Mouse (Mus musculus): ENCODE measurements around the gene 4921524J17Rik.

Gene 4921524J17Rik

GRCm38 (mm10) chr8:85434817-85435216 lies 2.2 kb upstream of the 4921524J17Rik start:
- 86% methylated on average over 12 of the region's 12 CpGs for WGBS

- 1% methylated on average over 6 of the region's 6 CpGs for WGBS
Measured at GRCm38 (mm10) chr8:85433017-85433393, 372 bp upstream of the 4921524J17Rik start.

DNA sequence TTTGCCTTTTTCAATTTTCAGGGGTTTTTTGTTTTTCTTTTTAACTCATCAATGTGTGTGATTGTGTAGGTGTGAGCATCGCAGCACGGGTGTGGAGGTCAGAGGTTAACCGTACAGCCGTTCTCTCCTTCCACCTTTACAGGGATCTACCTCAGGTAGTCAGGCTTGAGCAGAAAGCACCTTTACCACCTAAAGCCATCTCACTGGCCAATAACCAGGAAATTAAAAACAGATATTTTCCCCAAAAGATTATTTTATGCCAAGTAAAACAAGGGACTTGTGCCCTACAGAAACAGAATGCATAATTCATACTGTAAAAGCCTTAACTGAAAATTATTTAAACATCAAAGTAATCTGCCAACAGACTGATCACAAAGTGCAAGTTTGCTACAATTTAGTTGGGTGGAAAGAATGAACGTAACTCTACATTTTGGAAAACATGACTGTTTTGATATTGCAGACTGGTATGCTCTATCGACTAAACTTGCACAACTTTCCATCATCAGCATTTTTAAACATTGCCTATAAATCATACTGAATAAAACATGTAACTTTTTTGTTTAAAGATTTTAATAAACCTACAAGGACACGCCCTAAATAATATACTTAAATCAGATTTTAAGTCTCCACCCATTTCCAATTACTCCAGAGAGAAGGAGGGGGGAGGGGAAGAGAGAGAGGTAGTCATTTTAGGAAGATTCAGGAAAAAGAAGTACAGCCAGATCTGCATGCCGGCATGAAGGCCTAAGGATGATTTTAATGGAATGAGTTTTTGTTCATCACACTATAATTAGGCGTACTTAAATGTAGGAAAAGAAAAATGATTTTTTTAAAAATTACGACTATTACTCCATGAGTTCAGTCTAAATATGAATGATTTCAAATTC lies 1.1 kb downstream of the 4921524J17Rik start:
- 14% methylated on average over 10 of the region's 10 CpGs for WGBS

DNA sequence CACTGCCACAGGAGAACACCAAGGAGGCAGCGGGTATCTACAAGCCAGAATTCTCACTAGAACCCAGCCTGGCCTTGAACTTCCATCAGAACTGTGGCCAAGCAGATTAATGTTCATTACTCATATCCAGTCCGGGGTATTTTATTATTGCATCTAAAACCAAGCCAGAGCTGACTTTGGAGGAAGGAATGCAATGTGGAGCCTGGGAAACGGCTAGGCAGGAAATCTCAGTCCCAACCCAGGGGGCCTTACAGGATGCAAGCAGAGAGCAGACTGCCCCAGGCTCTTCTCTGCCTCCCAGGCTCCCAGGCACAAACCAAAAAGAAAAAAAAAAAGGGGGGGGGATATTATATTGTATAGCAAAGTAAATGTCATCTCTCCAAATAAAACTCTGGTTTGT lies 1.8 kb downstream of the 4921524J17Rik start:
- 38% methylated on average over 3 of the region's 3 CpGs for WGBS

GRCm38 (mm10) chr8:85429219-85429618 lies 3.4 kb downstream of the 4921524J17Rik start:
- 35% methylated on average over 4 of the region's 4 CpGs for WGBS

DNA sequence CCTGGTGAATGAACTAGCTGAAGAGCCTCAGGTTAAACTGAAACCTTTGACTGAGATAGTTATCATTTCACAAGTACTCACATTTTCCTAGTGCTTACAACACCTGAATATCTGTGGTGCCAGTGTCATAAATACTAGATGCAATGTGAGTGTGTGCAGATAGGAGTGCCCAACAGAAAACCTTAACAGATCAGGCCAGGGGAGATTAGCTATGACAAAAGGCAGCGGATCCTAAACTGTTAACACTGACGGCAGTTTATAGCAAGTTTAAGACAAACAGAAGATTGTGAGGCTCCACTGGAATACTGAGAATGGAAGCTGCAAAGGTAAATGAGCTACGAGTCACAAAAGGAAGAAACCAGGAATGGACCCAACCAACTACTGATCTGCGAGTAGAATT lies 5.6 kb downstream of the 4921524J17Rik start:
- WGBS: 85% methylated on average over 4 of the region's 4 CpGs

DNA sequence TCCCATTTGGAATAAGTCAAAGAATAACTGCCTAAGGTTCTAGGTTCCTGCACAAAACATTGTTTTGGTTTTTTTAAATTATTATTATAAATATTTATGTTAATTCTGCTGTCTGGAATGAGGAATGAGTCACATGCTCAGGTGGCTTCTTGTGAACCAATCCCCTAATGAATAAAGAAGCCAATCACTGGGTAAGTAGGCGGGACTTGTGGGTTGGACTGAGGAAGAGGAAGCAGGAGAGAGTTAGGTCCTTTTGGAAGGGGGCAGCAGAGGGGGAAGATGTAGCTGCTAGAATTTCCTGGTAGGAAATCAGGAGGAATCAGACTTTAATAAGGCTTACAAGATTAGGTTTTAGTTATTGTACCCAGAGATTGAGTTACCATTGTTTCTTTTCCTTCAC lies 11.3 kb downstream of the 4921524J17Rik start:
- 98% methylated on average over 1 of the region's 1 CpGs for WGBS

GRCm38 (mm10) chr8:85408526-85408925 lies 24.1 kb downstream of the 4921524J17Rik start:
- WGBS: 78% methylated on average over 3 of the region's 3 CpGs

- 38% methylated on average over 7 of the region's 7 CpGs for WGBS
Measured at GRCm38 (mm10) chr8:85408053-85408505, 24.6 kb downstream of the 4921524J17Rik start.

DNA sequence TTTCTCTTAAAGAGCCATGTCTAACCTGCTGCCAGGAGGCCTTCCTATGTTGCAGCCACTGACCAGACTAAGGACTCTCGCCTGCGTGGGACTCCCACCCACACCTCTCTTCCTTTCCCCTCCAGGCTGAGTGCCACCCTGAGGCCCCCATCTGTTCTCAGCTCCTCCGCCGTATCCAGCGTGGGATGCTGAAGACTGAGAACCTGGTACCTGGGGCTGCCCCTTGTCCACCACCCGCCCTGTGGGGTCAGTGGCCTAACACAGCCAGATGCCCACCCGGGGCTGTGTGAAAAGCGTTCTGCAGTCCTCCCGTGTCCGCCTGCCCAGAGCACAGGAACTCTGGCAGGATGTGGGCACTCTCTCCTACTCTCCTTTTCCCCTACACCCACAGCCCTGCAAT lies 26.7 kb downstream of the 4921524J17Rik start:
- WGBS: 54% methylated on average over 10 of the region's 10 CpGs

DNA sequence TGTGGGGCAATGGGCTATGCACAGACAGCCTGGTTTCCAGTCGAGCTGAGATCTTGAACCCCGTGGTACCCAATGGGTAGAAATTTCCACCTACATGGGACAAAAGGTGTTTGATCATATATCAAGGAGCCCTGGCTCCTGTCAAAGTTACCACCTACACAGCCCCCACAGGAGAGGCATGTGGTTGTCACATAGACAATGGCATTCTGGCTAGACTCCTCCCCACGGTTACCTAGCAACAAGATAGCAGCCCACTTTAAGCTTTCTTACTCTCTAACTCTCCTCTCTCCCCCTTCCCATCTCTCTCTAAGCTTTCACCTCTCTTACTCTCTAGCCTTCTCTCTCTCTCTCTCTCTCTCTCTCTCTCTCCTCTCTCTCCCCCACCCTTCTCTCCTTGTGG lies 27.2 kb downstream of the 4921524J17Rik start:
- 55% methylated on average over 3 of the region's 3 CpGs for WGBS

DNA sequence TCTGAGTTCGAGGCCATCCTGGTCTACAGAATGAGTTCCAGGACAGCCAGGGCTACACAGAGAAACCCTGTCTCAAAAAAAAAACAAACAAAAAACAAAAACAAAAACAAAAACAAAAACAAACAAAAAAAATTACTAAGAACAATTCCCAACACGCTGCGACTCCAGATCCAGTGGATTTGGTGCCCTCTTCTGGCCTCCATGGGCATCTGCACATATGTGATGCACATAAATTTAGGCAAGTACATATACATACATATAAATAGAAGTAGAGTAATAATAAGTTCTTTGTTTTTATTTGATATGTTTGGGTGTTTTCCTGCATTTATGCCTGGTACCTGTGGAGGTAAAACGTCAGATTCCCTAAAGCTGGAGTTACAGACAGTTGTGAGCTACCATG lies 34.1 kb downstream of the 4921524J17Rik start:
- WGBS: 93% methylated on average over 4 of the region's 4 CpGs

- 53% methylated on average over 5 of the region's 5 CpGs for WGBS
Measured at GRCm38 (mm10) chr8:85397508-85397907, 35.1 kb downstream of the 4921524J17Rik start.

DNA sequence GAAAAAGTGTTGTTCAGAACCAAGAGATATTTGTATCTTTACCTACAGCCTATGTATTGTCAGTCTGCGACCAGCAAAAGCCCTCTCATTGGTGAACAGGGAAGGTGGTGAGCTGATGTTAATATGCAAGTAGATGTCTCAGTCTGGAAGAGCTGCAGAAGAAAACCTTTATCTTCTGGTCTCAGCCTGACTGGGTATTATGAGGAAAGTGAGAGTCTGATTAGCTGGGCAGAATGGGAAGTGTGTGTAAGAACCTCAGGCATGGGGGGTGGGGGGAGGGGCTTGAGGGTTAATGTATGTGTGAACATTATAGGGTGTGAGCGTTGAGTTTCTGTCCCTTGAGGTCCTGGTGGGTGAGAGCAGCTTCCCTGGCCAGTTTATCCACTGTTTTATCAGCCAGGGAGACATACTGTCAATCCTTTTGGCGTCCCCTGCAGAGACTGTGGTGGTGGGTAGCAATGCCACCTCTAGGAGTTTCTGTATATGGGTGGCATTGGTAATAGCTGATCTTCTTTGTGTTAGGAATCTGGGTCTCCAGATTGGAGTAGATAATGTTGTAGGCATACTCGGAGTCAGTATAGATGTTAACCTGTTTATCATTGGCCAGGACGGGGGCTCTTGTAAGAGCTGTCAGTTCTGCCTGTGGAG lies 36.1 kb downstream of the 4921524J17Rik start:
- WGBS: 92% methylated on average over 5 of the region's 5 CpGs

- 83% methylated on average over 8 of the region's 8 CpGs for WGBS
Measured at GRCm38 (mm10) chr8:85395681-85396431, 36.8 kb downstream of the 4921524J17Rik start.

DNA sequence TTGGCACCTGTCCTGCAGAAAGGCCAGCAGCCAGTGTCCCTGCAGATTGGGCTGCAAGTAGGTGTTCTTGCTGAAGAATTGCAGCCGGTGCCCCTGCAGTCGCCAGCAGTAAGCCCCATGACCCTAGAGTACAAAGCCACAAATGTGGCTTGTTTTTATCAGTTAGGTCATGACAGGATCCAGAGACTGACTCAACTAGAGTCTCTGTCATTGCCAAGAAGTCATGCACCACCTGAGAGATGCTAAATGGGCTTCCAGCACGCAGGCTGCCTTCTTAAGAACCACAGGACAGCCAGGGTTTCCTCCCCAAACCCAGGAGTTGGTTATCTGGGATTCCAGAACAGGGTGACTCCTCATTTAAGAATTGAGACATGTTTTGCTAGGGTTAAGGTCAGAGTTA lies 37.6 kb downstream of the 4921524J17Rik start:
- WGBS: 95% methylated on average over 3 of the region's 3 CpGs

GRCm38 (mm10) chr8:85393199-85393598 lies 39.4 kb downstream of the 4921524J17Rik start:
- whole genome bisulfite sequencing: 90% methylated on average over 6 of the region's 6 CpGs

GRCm38 (mm10) chr8:85391438-85391837 lies 41.2 kb downstream of the 4921524J17Rik start:
- WGBS: 92% methylated on average over 1 of the region's 1 CpGs

DNA sequence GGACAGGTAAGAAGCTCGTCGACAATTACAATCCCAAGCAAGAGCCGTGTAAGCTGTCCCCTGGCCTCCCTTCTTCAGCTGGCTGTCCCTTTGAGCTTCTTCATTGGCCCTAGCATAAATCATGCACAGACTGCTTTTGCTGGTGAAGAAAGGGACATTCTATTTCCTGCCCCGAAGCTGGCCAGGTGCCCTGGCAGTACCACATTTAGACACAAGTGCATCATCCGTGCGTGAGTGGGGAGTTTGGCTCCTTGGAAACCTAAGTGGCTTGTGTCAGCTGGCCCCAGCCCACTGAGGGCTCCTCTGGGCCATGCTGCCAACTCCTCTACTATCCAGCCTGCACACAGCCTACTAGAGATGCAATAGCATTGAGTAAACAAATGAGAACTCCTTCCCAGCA lies 46.4 kb downstream of the 4921524J17Rik start, which contains the start of gene Mylk3:
Mylk3 (minus strand) TSS at position 141 of the 400 bp plus-strand sequence.
- 49% methylated on average over 6 of the region's 6 CpGs for WGBS

- WGBS: 46% methylated on average over 4 of the region's 4 CpGs
Measured at GRCm38 (mm10) chr8:85381926-85382325, 50.7 kb downstream of the 4921524J17Rik start.

DNA sequence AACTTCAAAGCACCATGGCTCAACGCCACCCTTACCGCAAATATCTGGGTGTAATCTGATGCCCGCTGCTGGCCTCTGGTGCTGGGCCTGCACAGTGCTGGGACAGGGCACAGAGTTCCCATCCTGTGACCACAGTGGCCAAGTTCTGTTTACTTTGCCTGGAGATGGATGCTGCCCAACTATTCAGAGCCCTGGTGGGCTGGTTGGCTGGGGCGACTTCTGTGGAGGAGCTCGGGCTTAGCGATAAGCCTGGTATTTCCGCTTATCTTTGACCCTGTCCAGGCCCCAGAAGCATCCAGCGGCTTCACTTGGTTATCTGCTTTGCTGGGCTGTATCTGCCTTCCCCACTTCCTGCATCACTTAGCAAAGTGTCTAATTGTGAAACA lies 51.8 kb downstream of the 4921524J17Rik start:
- 79% methylated on average over 8 of the region's 8 CpGs for WGBS

Data from cerebral cortex, adult 2 months (tissue).